Mouse (Mus musculus): Measurements from ENCODE around the gene Stxbp2. TPM values are rescaled to one million over a fixed set of nuclear protein-coding genes. Genes with fewer than 3 reads are reported as not detected.
A peak's percentile ranks its signal among the peaks of the same experiment; 100 is the strongest.

The Stxbp2 gene
- polyA plus RNA-seq, 1 experiment from 2014 or later: 85.0 TPM

- WGBS: 65% methylated on average over 3 of the region's 3 CpGs
- H3K4me1 ChIP-seq (replicated peaks; ENCODE audit: control insufficient read depth, insufficient read depth, low read length): peaks cover 4% of the 10 kb centered on the region; the same call in 1 of the 2 replicates
These were observed 22.1 kb downstream of the Stxbp2 start for GRCm38 (mm10) chr8:3652845-3653244.

GRCm38 (mm10) chr8:3654726-3655508 is 24.2 kb downstream of the Stxbp2 start:
- H3K36me3 ChIP-seq (ENCODE audit: control insufficient read depth, insufficient read depth): no peaks in the 10 kb centered on the region
- peaks cover 4% of the 10 kb centered on the region; the same call in 1 of the 2 replicates for H3K4me1 ChIP-seq (replicated peaks; ENCODE audit: control insufficient read depth, insufficient read depth, low read length)
- H3K27ac ChIP-seq (ENCODE audit: low read length): no peak overlapping the region
- no peaks in the 10 kb centered on the region for H3K27me3 ChIP-seq (replicated peaks; ENCODE audit: control insufficient read depth, insufficient read depth, low read length)
- H3K4me3 ChIP-seq (replicated peaks; ENCODE audit: low read length): no peak overlapping the region
- H3K9ac ChIP-seq (replicated peaks; ENCODE audit: low read depth, low read length): no peak overlapping the region
- WGBS: 78% methylated on average over 11 of the region's 11 CpGs
- no peak for ATAC-seq
- no peaks in the 10 kb centered on the region for H3K9me3 ChIP-seq (ENCODE audit: control insufficient read depth, low read length)
- no peak overlapping the region for H3K4me2 ChIP-seq (ENCODE audit: low read length)

More at GRCm38 (mm10) chr8:3652845-3653244, 22.1 kb downstream of the Stxbp2 start:
- no peaks in the 10 kb centered on the region for H3K9me3 ChIP-seq (ENCODE audit: control insufficient read depth, low read length)
- no peak overlapping the region for H3K9ac ChIP-seq (replicated peaks; ENCODE audit: low read depth, low read length)
- no peak for ATAC-seq
- no peak overlapping the region for H3K27ac ChIP-seq (ENCODE audit: low read length)
- H3K27me3 ChIP-seq (replicated peaks; ENCODE audit: control insufficient read depth, insufficient read depth, low read length): no peaks in the 10 kb centered on the region
- no peak overlapping the region for H3K4me2 ChIP-seq (ENCODE audit: low read length)
- no peak overlapping the region for H3K4me3 ChIP-seq (replicated peaks; ENCODE audit: low read length)
- no peaks in the 10 kb centered on the region for H3K36me3 ChIP-seq (ENCODE audit: control insufficient read depth, insufficient read depth)

DNA sequence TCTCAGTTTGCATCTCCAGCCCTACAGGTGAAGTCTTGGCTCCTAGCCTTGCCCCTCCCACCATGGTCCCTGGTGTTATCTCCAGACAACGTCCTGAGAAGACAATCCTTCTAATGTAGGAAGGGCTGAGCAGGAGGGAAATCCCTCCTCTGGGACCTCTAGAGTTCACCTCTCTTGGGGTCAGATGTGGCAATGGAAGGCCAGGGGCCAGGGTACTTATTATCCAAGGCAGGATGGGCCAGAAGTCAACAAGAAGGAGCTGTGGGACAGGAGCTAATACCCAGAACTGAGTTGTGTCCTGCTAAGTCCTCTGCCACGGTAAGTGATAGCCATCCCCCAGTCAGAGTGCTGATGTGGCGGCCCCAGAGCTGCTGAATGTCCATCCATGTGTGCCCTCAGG is 24.8 kb downstream of the Stxbp2 start, which contains the start of gene Retn:
Retn (plus strand) TSS at position 245 of the 400 bp plus-strand sequence.
- Histone ChIP-seq H3K9ac (replicated peaks; ENCODE audit: low read depth, low read length) (no peak within 1 kb of the TSS), H3K27ac (ENCODE audit: low read length) (no peak within 1 kb of the TSS), H3K4me1 (replicated peaks; ENCODE audit: control insufficient read depth, insufficient read depth, low read length) (peaks cover 4% of the 10 kb centered on the region; the same call in 1 of the 2 replicates), H3K36me3 (ENCODE audit: control insufficient read depth, insufficient read depth) (no peaks in the 10 kb centered on the region), H3K27me3 (replicated peaks; ENCODE audit: control insufficient read depth, insufficient read depth, low read length) (no peaks in the 10 kb centered on the region), H3K4me3 (replicated peaks; ENCODE audit: low read length) (no peak within 1 kb of the TSS), H3K9me3 (ENCODE audit: control insufficient read depth, low read length) (no peaks in the 10 kb centered on the region), H3K4me2 (ENCODE audit: low read length) (no peak within 1 kb of the TSS)
- 74% methylated on average over 3 of the region's 3 CpGs for WGBS
- ATAC-seq: no peak

DNA sequence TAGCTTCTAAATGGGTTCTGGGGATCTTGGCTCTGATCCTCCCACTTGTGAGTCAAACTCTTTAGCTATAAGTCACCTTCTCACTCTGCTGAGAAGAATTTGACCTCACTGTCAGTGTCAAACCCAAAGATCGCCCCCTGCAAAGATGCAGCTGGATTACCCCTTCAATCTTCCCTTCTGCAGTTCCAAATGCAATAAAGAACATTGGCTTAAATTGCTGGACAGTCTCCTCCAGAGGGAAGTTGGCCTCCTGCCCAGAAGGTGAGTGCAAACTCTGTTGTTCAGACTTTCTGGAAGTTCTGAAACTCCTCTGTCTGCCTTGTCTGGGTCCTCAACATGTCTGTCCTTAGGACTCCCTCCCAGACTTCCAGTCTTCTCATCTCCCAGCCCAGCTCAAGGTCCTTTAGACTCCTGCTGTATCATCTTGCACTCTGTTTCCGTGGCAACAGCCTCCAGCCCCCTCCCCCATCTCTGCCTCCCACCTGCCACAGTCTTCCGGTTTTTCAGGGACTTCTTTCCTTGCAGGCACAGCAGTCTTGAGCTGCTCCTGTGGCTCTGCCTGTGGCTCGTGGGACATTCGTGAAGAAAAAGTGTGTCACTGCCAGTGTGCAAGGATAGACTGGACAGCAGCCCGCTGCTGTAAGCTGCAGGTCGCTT is 26.1 kb downstream of the Stxbp2 start:
- Histone ChIP-seq H3K27me3 (replicated peaks; ENCODE audit: control insufficient read depth, insufficient read depth, low read length) (no peaks in the 10 kb centered on the region), H3K9ac (replicated peaks; ENCODE audit: low read depth, low read length) (no peak overlapping the region), H3K4me2 (ENCODE audit: low read length) (peak overlapping the region; percentile 25; the same call in 1 of the 2 replicates), H3K4me3 (replicated peaks; ENCODE audit: low read length) (no peak overlapping the region; the same call in 1 of the 2 replicates), H3K36me3 (ENCODE audit: control insufficient read depth, insufficient read depth) (no peaks in the 10 kb centered on the region), H3K27ac (ENCODE audit: low read length) (no peak overlapping the region), H3K9me3 (ENCODE audit: control insufficient read depth, low read length) (no peaks in the 10 kb centered on the region), H3K4me1 (replicated peaks; ENCODE audit: control insufficient read depth, insufficient read depth, low read length) (peaks cover 4% of the 10 kb centered on the region; the same call in 1 of the 2 replicates)
- peak; percentile 43; the same call in 1 of the 2 replicates for ATAC-seq
- WGBS: 18% methylated on average over 7 of the region's 7 CpGs

GRCm38 (mm10) chr8:3660889-3661288 is 30.1 kb downstream of the Stxbp2 start:
- Histone ChIP-seq H3K27ac (ENCODE audit: low read length) (no peak overlapping the region), H3K27me3 (replicated peaks; ENCODE audit: control insufficient read depth, insufficient read depth, low read length) (no peaks in the 10 kb centered on the region), H3K36me3 (ENCODE audit: control insufficient read depth, insufficient read depth) (no peaks in the 10 kb centered on the region), H3K9me3 (ENCODE audit: control insufficient read depth, low read length) (no peaks in the 10 kb centered on the region), H3K9ac (replicated peaks; ENCODE audit: low read depth, low read length) (no peak overlapping the region), H3K4me1 (replicated peaks; ENCODE audit: control insufficient read depth, insufficient read depth, low read length) (peaks cover 4% of the 10 kb centered on the region; the same call in 1 of the 2 replicates), H3K4me3 (replicated peaks; ENCODE audit: low read length) (no peak overlapping the region), H3K4me2 (ENCODE audit: low read length) (no peak overlapping the region)
- no peak for ATAC-seq
- WGBS: 85% methylated on average over 8 of the region's 8 CpGs

DNA sequence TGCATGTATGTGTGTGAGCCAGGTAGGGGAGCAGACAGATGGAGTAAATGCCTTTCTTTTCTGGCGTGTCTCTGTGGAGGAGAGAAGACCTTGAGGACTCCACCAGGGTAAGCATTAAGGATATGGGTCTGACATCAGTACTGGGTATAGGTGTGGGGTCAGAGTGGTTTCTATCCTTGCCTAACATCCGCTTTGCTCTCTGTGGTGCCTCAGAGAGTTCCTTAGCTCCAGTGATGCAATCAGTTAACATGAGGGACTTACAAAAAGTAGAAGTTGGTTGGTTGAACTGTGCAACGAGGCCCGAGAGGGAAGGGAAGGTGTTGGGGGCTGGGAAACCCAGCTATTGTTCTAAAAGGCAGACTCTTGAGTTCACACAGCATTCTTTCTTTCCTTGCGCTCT is 33.6 kb downstream of the Stxbp2 start:
- Histone ChIP-seq H3K27me3 (replicated peaks; ENCODE audit: control insufficient read depth, insufficient read depth, low read length) (no peaks in the 10 kb centered on the region), H3K4me2 (ENCODE audit: low read length) (no peak overlapping the region), H3K4me3 (replicated peaks; ENCODE audit: low read length) (no peak overlapping the region), H3K27ac (ENCODE audit: low read length) (no peak overlapping the region), H3K36me3 (ENCODE audit: control insufficient read depth, insufficient read depth) (no peaks in the 10 kb centered on the region), H3K4me1 (replicated peaks; ENCODE audit: control insufficient read depth, insufficient read depth, low read length) (no peaks in the 10 kb centered on the region), H3K9ac (replicated peaks; ENCODE audit: low read depth, low read length) (no peak overlapping the region), H3K9me3 (ENCODE audit: control insufficient read depth, low read length) (no peaks in the 10 kb centered on the region)
- ATAC-seq: no peak
- 67% methylated on average over 5 of the region's 5 CpGs for WGBS

GRCm38 (mm10) chr8:3665507-3665906 is 34.8 kb downstream of the Stxbp2 start, which contains the start of gene Mcemp1:
Gene Mcemp1, plus strand, starts transcription at chr8:3665754.
- Histone ChIP-seq H3K36me3 (ENCODE audit: control insufficient read depth, insufficient read depth) (no peaks in the 10 kb centered on the region), H3K4me1 (replicated peaks; ENCODE audit: control insufficient read depth, insufficient read depth, low read length) (no peaks in the 10 kb centered on the region), H3K27ac (ENCODE audit: low read length) (no peak within 1 kb of the TSS), H3K4me3 (replicated peaks; ENCODE audit: low read length) (no peak within 1 kb of the TSS), H3K9me3 (ENCODE audit: control insufficient read depth, low read length) (no peaks in the 10 kb centered on the region), H3K9ac (replicated peaks; ENCODE audit: low read depth, low read length) (no peak within 1 kb of the TSS), H3K4me2 (ENCODE audit: low read length) (no peak within 1 kb of the TSS), H3K27me3 (replicated peaks; ENCODE audit: control insufficient read depth, insufficient read depth, low read length) (no peaks in the 10 kb centered on the region)
- no peak for ATAC-seq
- 81% methylated on average over 6 of the region's 6 CpGs for WGBS

DNA sequence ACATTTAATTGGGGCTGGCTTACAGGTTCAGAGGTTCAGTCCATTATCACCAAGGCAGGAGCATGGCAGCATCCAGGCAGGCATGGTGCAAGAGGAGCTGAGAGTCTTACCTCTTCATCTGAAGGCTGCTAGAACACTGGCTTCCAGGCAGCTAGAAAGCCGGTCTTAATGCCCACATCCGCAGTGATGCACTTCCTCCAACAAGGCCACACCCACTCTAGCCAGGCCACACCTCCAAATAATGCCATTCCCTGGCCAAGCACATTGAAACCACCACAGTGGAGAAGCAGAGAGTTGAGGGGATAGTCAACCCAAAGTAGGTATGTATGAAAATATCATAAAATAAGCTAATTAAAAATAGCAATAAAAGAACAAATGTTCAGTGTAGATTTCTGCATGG is 39.6 kb downstream of the Stxbp2 start:
- no peak overlapping the region for H3K9ac ChIP-seq (replicated peaks; ENCODE audit: low read depth, low read length)
- H3K36me3 ChIP-seq (ENCODE audit: control insufficient read depth, insufficient read depth): no peaks in the 10 kb centered on the region
- H3K4me3 ChIP-seq (replicated peaks; ENCODE audit: low read length): no peak overlapping the region
- 84% methylated on average over 2 of the region's 2 CpGs for WGBS
- no peak overlapping the region for H3K27ac ChIP-seq (ENCODE audit: low read length)
- no peak overlapping the region for H3K4me2 ChIP-seq (ENCODE audit: low read length)
- no peaks in the 10 kb centered on the region for H3K27me3 ChIP-seq (replicated peaks; ENCODE audit: control insufficient read depth, insufficient read depth, low read length)
- no peak for ATAC-seq
- H3K4me1 ChIP-seq (replicated peaks; ENCODE audit: control insufficient read depth, insufficient read depth, low read length): peaks cover 4% of the 10 kb centered on the region; the same call in 1 of the 2 replicates
- no peaks in the 10 kb centered on the region for H3K9me3 ChIP-seq (ENCODE audit: control insufficient read depth, low read length)

DNA sequence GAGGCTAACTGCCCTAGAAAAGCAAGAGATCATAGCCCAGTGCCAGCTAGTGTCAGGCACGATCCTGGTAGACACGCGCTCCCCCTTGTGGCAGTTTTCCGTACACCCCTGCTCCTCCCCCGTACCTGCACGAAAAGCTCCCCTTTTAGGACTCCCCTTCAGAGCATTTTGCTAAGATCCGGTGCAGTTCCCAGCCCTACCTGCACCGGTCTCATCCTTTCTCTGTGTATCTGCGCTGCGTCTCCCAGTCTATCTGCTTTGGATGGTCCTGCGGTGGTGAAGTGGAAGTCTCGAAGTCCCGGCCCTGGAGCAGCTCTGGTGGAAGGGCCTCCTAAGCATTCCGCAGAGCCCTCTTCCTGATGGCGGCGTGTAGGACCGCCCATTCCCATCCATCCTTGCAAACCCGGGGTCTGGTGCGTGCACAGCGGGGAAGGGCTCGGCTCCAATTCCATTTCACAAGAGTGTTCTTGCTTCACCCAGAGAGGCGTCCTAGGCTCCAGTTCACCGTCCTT is 41.3 kb downstream of the Stxbp2 start, which contains the start of gene Fcor:
Fcor (minus strand) TSS at position 383 of the 512 bp plus-strand sequence.
- peak within 1 kb of the TSS; percentile 75 for H3K4me2 ChIP-seq (ENCODE audit: low read length)
- H3K9ac ChIP-seq (replicated peaks; ENCODE audit: low read depth, low read length): peak within 1 kb of the TSS; percentile 74
- ATAC-seq: peak; percentile 87
- H3K4me1 ChIP-seq (replicated peaks; ENCODE audit: control insufficient read depth, insufficient read depth, low read length): peaks cover 9% of the 10 kb centered on the region
- H3K27ac ChIP-seq (ENCODE audit: low read length): peak within 1 kb of the TSS; percentile 83
- peak within 1 kb of the TSS; percentile 65 for H3K4me3 ChIP-seq (replicated peaks; ENCODE audit: low read length)
- no peaks in the 10 kb centered on the region for H3K27me3 ChIP-seq (replicated peaks; ENCODE audit: control insufficient read depth, insufficient read depth, low read length)
- H3K36me3 ChIP-seq (ENCODE audit: control insufficient read depth, insufficient read depth): no peaks in the 10 kb centered on the region
- no peaks in the 10 kb centered on the region for H3K9me3 ChIP-seq (ENCODE audit: control insufficient read depth, low read length)
- under 1% methylated on average over 23 of the region's 23 CpGs for WGBS

Data from forebrain, embryonic 16.5 days (tissue).